Mouse (Mus musculus) intestine, embryonic 14.5 days (tissue): ENCODE measurements at regions not wholly inside any gene's neighbourhood (a gene's known extent, or its start where the extent isn't known, plus 50 kb on each side); places are given as distances from the start of the nearest gene placed in this dataset.
"Not testable (repeated sequence)": the region's sequence is repeated elsewhere in the genome, so short reads cannot be mapped to it uniquely, and the experiment has no call there.

Source experiments
- ATAC-seq: fragments of 200-750 bp; cut with Nextera tagmentation; replicated peaks from 2 replicates; pipeline ENCODE4 v1.8.0; 2017; ENCODE audit warnings: low read depth, moderate number of reproducible peaks, moderate TSS enrichment, moderate library complexity; ENCODE audit not compliant: low FRiP score, low TSS enrichment
- DNase-seq: peaks from one replicate; pipeline ENCODE4 v3.0.0-alpha.2; 2018; ENCODE audit warnings: low spot score
- H3K27ac ChIP-seq: fragments of 300-500 bp; sonication (generic); 2 replicates; pipeline ENCODE4 v1.5.1; 2014; ENCODE audit warnings: low read depth, mild to moderate bottlenecking, control low read depth
- H3K27me3 ChIP-seq: fragments of 300-500 bp; sonication (generic); replicated peaks from 2 replicates; pipeline ENCODE4 v1.6.1; 2014; ENCODE audit warnings: low read length, control low read depth; ENCODE audit not compliant: control insufficient read depth, insufficient read depth
- H3K36me3 ChIP-seq: fragments of 300-500 bp; sonication (generic); 2 replicates; pipeline ENCODE4 v1.6.1; 2014; ENCODE audit warnings: low read length, control low read depth; ENCODE audit not compliant: control insufficient read depth, insufficient read depth
- H3K4me1 ChIP-seq: fragments of 300-500 bp; sonication (generic); replicated peaks from 2 replicates; pipeline ENCODE4 v1.6.1; 2014; ENCODE audit warnings: low read length, control low read depth, mixed read lengths; ENCODE audit not compliant: control insufficient read depth, insufficient read depth
- H3K4me2 ChIP-seq: fragments of 300-500 bp; sonication (generic); 2 replicates; pipeline ENCODE4 v1.6.1; 2014; ENCODE audit warnings: low read length
- H3K4me3 ChIP-seq: fragments of 300-500 bp; sonication (generic); 2 replicates; pipeline ENCODE4 v1.5.1; 2014; ENCODE audit warnings: low read depth, low read length, control low read depth, mixed read lengths
- H3K9ac ChIP-seq: fragments of 300-500 bp; sonication (generic); 2 replicates; pipeline ENCODE4 v1.6.1; 2014; ENCODE audit warnings: mild to moderate bottlenecking, low read length
- H3K9me3 ChIP-seq: fragments of 300-500 bp; sonication (generic); 2 replicates; pipeline ENCODE4 v1.6.1; 2016; ENCODE audit warnings: low read length, control low read depth; ENCODE audit not compliant: control insufficient read depth
- WGBS: fragments of 180-500 bp; shearing (Covaris S2); extraction: QIAGEN DNeasy Blood & Tissue Kit; methylation state at CpG from one replicate; pipeline ENCODE4 v1.1.7; 2014; 5-methylcytosine and 5-hydroxymethylcytosine counted together

GRCm38 (mm10) chr5:148754363-148754762 lies 174.8 kb downstream of the Katnal1 start:
- Histone ChIP-seq H3K9me3 (peaks cover 6% of the 10 kb centered on the region; the same call in 1 of the 2 replicates), H3K36me3 (no peaks in the 10 kb centered on the region), H3K4me1 (no peaks in the 10 kb centered on the region), H3K27ac (no peak overlapping the region), H3K4me2 (no peak overlapping the region), H3K27me3 (no peaks in the 10 kb centered on the region), H3K4me3 (no peak overlapping the region), H3K9ac (no peak overlapping the region)
- ATAC-seq (no peak), DNase-seq (no peak)
- 95% methylated on average over 6 of the region's 6 CpGs for WGBS

GRCm38 (mm10) chr5:148753457-148753856 lies 175.7 kb downstream of the Katnal1 start:
- no peaks in the 10 kb centered on the region for H3K27me3 ChIP-seq
- DNase-seq (no peak), ATAC-seq (no peak)
- H3K4me3 ChIP-seq: no peak overlapping the region
- no peak overlapping the region for H3K9ac ChIP-seq
- H3K4me1 ChIP-seq: no peaks in the 10 kb centered on the region
- H3K36me3 ChIP-seq: no peaks in the 10 kb centered on the region
- no peak overlapping the region for H3K4me2 ChIP-seq
- H3K27ac ChIP-seq: no peak overlapping the region
- H3K9me3 ChIP-seq: peaks cover 6% of the 10 kb centered on the region; the same call in 1 of the 2 replicates
- 71% methylated on average over 4 of the region's 4 CpGs for WGBS

GRCm38 (mm10) chr5:148751980-148752379 lies 177.1 kb downstream of the Katnal1 start:
- ATAC-seq (no peak), DNase-seq (no peak)
- Histone ChIP-seq H3K4me1 (no peaks in the 10 kb centered on the region), H3K27ac (no peak overlapping the region), H3K9ac (no peak overlapping the region), H3K4me2 (no peak overlapping the region), H3K9me3 (peaks cover 6% of the 10 kb centered on the region; the same call in 1 of the 2 replicates), H3K4me3 (no peak overlapping the region), H3K36me3 (no peaks in the 10 kb centered on the region), H3K27me3 (no peaks in the 10 kb centered on the region)
- 93% methylated on average over 13 of the region's 13 CpGs for WGBS

DNA sequence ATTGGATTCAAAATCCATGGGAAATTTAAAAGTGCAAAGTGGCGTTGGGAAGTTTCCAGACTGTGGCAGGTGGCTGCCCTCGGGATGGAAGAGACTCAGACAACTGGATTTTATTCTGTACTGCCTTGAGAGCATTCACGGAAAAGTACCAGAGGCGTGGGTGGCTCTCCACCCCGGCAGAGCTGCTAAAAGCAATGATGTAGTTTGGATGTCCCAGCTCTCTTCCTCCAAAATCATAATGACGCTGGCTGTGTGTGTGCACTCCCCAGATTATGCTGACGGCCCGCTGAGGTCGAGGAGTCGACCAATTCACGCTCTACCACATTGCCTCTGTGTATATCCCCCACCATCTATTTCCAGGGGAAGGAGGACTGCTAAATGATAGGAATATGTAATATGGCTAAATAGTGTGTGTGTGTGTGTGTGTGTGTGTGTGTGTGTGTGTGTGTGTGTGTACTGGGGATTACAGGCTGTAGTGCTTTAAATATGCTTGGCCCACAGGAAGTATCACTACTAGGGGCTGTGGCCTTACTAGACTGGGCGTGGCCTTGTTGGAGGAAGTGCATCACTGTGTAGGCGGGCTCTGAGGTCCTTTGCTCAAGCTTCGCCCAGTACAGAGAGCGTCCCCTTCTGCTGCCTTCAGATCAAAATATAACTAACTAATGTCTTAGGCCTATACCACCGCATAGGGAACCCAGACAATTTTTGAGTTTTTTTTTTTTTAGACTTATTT lies 179.0 kb downstream of the Katnal1 start:
- Histone ChIP-seq H3K36me3 (no peaks in the 10 kb centered on the region), H3K9me3 (0 out of 2 replicates have a peak, but pooled peaks cover 3% of the 10 kb centered on the region), H3K9ac (no peak overlapping the region), H3K4me3 (no peak overlapping the region), H3K4me2 (no peak overlapping the region), H3K27me3 (no peaks in the 10 kb centered on the region), H3K4me1 (no peaks in the 10 kb centered on the region), H3K27ac (no peak overlapping the region)
- DNase-seq: no peak
- WGBS: 89% methylated on average over 16 of the region's 16 CpGs
- no peak; the same call in 1 of the 2 replicates for ATAC-seq

DNA sequence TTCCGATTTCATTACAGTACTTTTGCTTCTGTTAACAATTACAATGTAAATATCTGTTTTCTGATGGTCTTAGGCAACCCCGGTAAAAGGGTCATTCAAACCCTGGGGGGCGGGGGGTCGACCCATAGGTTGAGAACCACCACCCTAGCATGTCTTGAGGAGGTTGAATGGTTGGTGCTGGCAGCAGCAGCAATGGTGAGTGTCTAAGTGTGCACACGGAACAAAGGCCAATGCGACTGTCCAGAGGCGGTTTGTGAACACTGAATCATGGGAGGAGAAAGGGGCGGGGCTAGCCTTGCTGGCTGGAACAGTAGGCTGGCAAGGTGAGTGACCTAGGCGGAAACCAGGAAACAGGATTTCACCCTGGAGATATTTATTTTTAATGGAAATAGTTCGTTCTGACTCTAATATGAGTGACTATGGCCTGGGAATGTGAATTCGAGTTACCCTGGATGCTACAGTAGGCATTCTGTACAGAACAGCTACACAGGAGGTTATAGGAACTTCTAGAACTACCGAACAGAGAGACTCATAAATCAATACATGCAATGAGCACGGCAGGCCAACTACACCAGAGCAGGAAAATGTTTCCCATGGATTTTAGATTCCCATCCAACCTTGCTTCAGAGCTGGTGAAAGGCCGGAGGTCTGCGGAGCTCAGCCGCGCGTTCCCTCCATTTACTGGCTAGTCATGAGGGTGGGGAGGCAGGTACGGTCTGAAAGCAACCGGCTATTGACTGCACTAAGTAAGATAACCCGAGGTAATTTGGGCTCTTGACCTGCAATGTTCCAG lies 181.0 kb downstream of the Katnal1 start:
- no peaks in the 10 kb centered on the region for H3K27me3 ChIP-seq
- no peak overlapping the region for H3K4me3 ChIP-seq
- no peaks in the 10 kb centered on the region for H3K9me3 ChIP-seq
- H3K9ac ChIP-seq: no peak overlapping the region
- H3K4me1 ChIP-seq: no peaks in the 10 kb centered on the region
- H3K36me3 ChIP-seq: no peaks in the 10 kb centered on the region
- no peak overlapping the region for H3K4me2 ChIP-seq
- no peak for DNase-seq
- WGBS: 83% methylated on average over 21 of the region's 21 CpGs
- no peak overlapping the region for H3K27ac ChIP-seq
- ATAC-seq: no peak

GRCm38 (mm10) chr5:148747549-148747948 lies 181.6 kb downstream of the Katnal1 start:
- no peak overlapping the region for H3K4me2 ChIP-seq
- no peak for DNase-seq
- no peak for ATAC-seq
- H3K27ac ChIP-seq: no peak overlapping the region
- H3K9me3 ChIP-seq: no peaks in the 10 kb centered on the region
- no peaks in the 10 kb centered on the region for H3K4me1 ChIP-seq
- H3K4me3 ChIP-seq: no peak overlapping the region
- H3K27me3 ChIP-seq: no peaks in the 10 kb centered on the region
- 84% methylated on average over 3 of the region's 3 CpGs for WGBS
- no peak overlapping the region for H3K9ac ChIP-seq
- H3K36me3 ChIP-seq: no peaks in the 10 kb centered on the region

DNA sequence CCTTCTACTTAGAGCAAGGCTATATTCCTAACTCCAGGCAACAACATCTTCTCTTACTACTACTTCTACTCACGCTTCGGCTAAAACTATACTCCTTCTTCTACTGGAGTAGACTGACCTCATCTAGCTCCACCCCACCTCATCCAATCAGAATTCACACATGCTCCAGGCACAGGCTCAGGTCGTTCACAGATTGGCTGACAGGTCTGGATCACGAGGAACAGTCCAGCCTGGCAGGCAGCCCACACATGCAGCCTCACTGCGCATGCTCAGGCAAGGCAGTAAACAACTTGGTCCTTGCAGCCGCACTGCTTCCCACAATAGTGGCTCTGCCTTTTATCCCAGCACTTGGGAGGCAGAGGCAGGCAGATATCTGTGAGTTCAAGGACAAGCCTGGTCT lies 182.4 kb downstream of the Katnal1 start:
- H3K27me3 ChIP-seq, H3K27ac ChIP-seq, H3K9ac ChIP-seq, H3K9me3 ChIP-seq, H3K36me3 ChIP-seq, H3K4me2 ChIP-seq, ATAC-seq, H3K4me1 ChIP-seq, DNase-seq, H3K4me3 ChIP-seq: not testable (repeated sequence)
- WGBS: 54% methylated on average over 6 of the region's 6 CpGs

DNA sequence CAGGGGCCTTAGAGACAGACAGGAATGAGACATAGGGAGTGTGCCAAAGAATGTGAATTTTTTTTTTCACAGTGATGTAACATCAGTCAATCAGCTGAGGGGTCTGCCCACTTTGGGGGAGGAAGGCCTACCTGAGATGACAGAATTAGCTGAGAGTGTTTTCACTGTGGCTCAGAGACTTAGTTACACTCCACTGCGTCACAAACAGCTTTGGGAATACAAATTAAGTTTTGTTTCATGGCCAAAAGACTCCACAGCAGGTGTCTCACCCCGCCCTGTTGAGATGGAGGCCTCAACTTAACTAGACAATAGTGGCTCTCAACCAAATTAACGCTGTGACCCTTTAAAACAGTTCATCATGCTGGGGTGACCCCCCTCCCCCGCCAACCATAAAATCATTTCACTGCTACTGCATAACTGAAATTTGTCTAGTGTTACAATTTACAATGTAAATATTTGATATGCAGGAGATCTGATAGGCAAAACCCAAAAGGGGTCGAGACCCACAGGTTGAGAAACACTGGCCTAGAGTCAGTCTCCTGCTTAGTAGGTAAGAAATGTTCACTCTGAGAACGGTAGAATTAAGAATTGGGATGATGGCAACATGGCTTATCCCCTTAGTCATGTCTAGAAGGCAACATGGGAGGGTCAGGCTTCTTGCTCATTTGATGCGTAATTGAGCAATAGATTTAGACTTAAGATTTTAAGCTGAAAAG lies 184.3 kb downstream of the Katnal1 start:
- Histone ChIP-seq H3K9ac (no peak overlapping the region), H3K27me3 (no peaks in the 10 kb centered on the region), H3K4me1 (peaks cover under 1% of the 10 kb centered on the region; the same call in 1 of the 2 replicates), H3K36me3 (no peaks in the 10 kb centered on the region), H3K27ac (no peak overlapping the region), H3K9me3 (peaks cover 3% of the 10 kb centered on the region; the same call in 1 of the 2 replicates), H3K4me2 (no peak overlapping the region), H3K4me3 (no peak overlapping the region)
- DNase-seq: no peak
- 81% methylated on average over 7 of the region's 7 CpGs for WGBS
- ATAC-seq: no peak
